Mouse (Mus musculus) G1E (cell line): Measurements from ENCODE around the gene Gltp. TPM values are rescaled to one million over a fixed set of nuclear protein-coding genes. Genes with fewer than 3 reads are reported as not detected.

ENCODE experiments used
- ATAC-seq: 2 replicates; pipeline ENCODE4 v1.8.0; 2016; ENCODE audit warnings: mild to moderate bottlenecking; ENCODE audit not compliant: insufficient number of reproducible peaks, poor library complexity, low FRiP score, severe bottlenecking; ENCODE audit errors: extremely low read depth
- DNase-seq: peaks from one replicate; pipeline ENCODE4 v3.0.0; 2012; ENCODE audit warnings: low spot score
- H3K27me3 ChIP-seq: 2 replicates; pipeline ENCODE4 v1.6.1; 2012; ENCODE audit warnings: mild to moderate bottlenecking, low read length, inconsistent platforms; ENCODE audit not compliant: insufficient read depth
- H3K36me3 ChIP-seq: replicated peaks from 2 replicates; pipeline ENCODE3; 2012; ENCODE audit warnings: mild to moderate bottlenecking, inconsistent platforms
- H3K4me1 ChIP-seq: 2 replicates; pipeline ENCODE4 v1.6.1; 2012; ENCODE audit warnings: low read depth, low read length, inconsistent platforms, mixed read lengths; ENCODE audit not compliant: insufficient read depth
- H3K4me3 ChIP-seq: 2 replicates; pipeline ENCODE4 v1.5.1; 2012; ENCODE audit warnings: low read depth, mild to moderate bottlenecking, inconsistent platforms, low read length, moderate library complexity, mixed read lengths
- H3K9me3 ChIP-seq: replicated peaks from 2 replicates; pipeline ENCODE4 v1.6.1; 2012; ENCODE audit warnings: inconsistent platforms
- CTCF ChIP-seq: IDR thresholded peaks from 2 replicates; pipeline ENCODE4 v1.5.1; 2012; ENCODE audit warnings: low read depth, low read length, inconsistent platforms, mixed read lengths
- GATA1 ChIP-seq: IDR thresholded peaks from 2 replicates; pipeline ENCODE4 v1.6.1; 2012; ENCODE audit warnings: borderline replicate concordance, low read length, inconsistent platforms, mixed read lengths
- GATA2 ChIP-seq: IDR thresholded peaks from 2 replicates; pipeline ENCODE4 v1.6.1; 2012; ENCODE audit warnings: low read depth, low read length, inconsistent platforms, borderline replicate concordance
- POLR2AphosphoS5 ChIP-seq: IDR thresholded peaks from 2 replicates; pipeline ENCODE4 v1.6.1; 2012; ENCODE audit warnings: low read depth, low read length, inconsistent platforms; ENCODE audit not compliant: insufficient replicate concordance
- TAL1 ChIP-seq: conservative IDR thresholded peaks from 2 replicates; pipeline ENCODE4 v1.6.1; 2012; ENCODE audit warnings: low read depth, low read length, inconsistent platforms, mixed read lengths
- polyA plus RNA-seq: library from polyadenylated mRNA; stranded (reverse); fragments of >175 nt; gene quantifications from 2 replicates; pipeline ENCODE4 v1.2.3, GENCODE M21; 2012
- total RNA-seq, 2 experiments: library from RNA; stranded (forward) in 1 of 2; stranded (reverse) in 1 of 2; fragments of 200-1000 nt in 1 of 2; fragments of >200 nt in 1 of 2; fragmentation: Nextera tagmentation in 1 of 2; gene quantifications; 2 replicates each; pipeline ENCODE4 v1.2.3; 2014 to 2017

Gene Gltp
- total and polyA plus RNA-seq, 3 experiments, result 34.6 to 85.0 (median 48.0) TPM

- peak; percentile 97 for ATAC-seq
- peaks cover 22% of the 10 kb centered on the region for H3K4me1 ChIP-seq
- H3K36me3 ChIP-seq, result peaks cover 18% of the 10 kb centered on the region
- H3K4me3 ChIP-seq, result peak overlapping the region; percentile 59; the same call in 1 of the 2 replicates
- peak; percentile 88 for DNase-seq
- TF ChIP-seq GATA2 (no peak), GATA1 (no peak), POLR2AphosphoS5 (no peak), CTCF (peak; percentile 90), TAL1 (no peak)
- H3K27me3 ChIP-seq, result peaks cover 13% of the 10 kb centered on the region
- H3K9me3 ChIP-seq, result no peaks in the 10 kb centered on the region
Measured at GRCm38 (mm10) chr5:114667228-114667856, 23.4 kb downstream of the Gltp start.

- ATAC-seq (no peak), DNase-seq (no peak)
Measured at GRCm38 (mm10) chr5:114666659-114667058, 24.1 kb downstream of the Gltp start.

GRCm38 (mm10) chr5:114664750-114665149, 26.0 kb downstream of the Gltp start:
- ATAC-seq (no peak), DNase-seq (no peak)
- H3K4me1 ChIP-seq, result peaks cover 29% of the 10 kb centered on the region
- H3K4me3 ChIP-seq, result no peak overlapping the region
- TF ChIP-seq TAL1 (no peak), GATA2 (no peak), POLR2AphosphoS5 (no peak), GATA1 (no peak), CTCF (no peak)
- no peaks in the 10 kb centered on the region for H3K9me3 ChIP-seq
- peaks cover 24% of the 10 kb centered on the region for H3K27me3 ChIP-seq
- H3K36me3 ChIP-seq, result peaks cover 8% of the 10 kb centered on the region

More at GRCm38 (mm10) chr5:114666659-114667058, 24.1 kb downstream of the Gltp start:
- no peaks in the 10 kb centered on the region for H3K9me3 ChIP-seq
- TF ChIP-seq POLR2AphosphoS5, result no peak
- no peak for TF ChIP-seq CTCF
- TF ChIP-seq TAL1, result no peak
- no peak for TF ChIP-seq GATA2
- no peak for TF ChIP-seq GATA1
- H3K4me1 ChIP-seq, result peaks cover 22% of the 10 kb centered on the region
- peaks cover 18% of the 10 kb centered on the region for H3K36me3 ChIP-seq
- H3K27me3 ChIP-seq, result peaks cover 13% of the 10 kb centered on the region
- H3K4me3 ChIP-seq, result no peak overlapping the region

- TF ChIP-seq CTCF (no peak), TAL1 (no peak), GATA2 (no peak), POLR2AphosphoS5 (no peak), GATA1 (no peak)
- no peak overlapping the region for H3K4me3 ChIP-seq
- peaks cover 30% of the 10 kb centered on the region for H3K27me3 ChIP-seq
- H3K9me3 ChIP-seq, result no peaks in the 10 kb centered on the region
- H3K36me3 ChIP-seq, result peaks cover 4% of the 10 kb centered on the region
- DNase-seq, result no peak
- no peak for ATAC-seq
- peaks cover 29% of the 10 kb centered on the region for H3K4me1 ChIP-seq
Measured at GRCm38 (mm10) chr5:114664139-114664538, 26.6 kb downstream of the Gltp start.

GRCm38 (mm10) chr5:114661029-114661428, 29.8 kb downstream of the Gltp start:
- DNase-seq, result no peak
- H3K27me3 ChIP-seq, result peaks cover 49% of the 10 kb centered on the region
- no peaks in the 10 kb centered on the region for H3K9me3 ChIP-seq
- TF ChIP-seq TAL1, result no peak
- no peak for TF ChIP-seq POLR2AphosphoS5
- no peak for TF ChIP-seq CTCF
- no peak for ATAC-seq
- H3K36me3 ChIP-seq, result no peaks in the 10 kb centered on the region
- no peak overlapping the region for H3K4me3 ChIP-seq
- peaks cover 16% of the 10 kb centered on the region for H3K4me1 ChIP-seq

- H3K27me3 ChIP-seq, result peaks cover 65% of the 10 kb centered on the region
- H3K9me3 ChIP-seq, result no peaks in the 10 kb centered on the region
- H3K4me1 ChIP-seq, result peaks cover 7% of the 10 kb centered on the region; the same call in 1 of the 2 replicates
- DNase-seq (no peak), ATAC-seq (no peak)
- no peak for TF ChIP-seq TAL1
- no peak for TF ChIP-seq CTCF
- TF ChIP-seq GATA2, result no peak
- TF ChIP-seq GATA1, result no peak
- no peak for TF ChIP-seq POLR2AphosphoS5
- no peak within 1 kb of the TSS for H3K4me3 ChIP-seq
- H3K36me3 ChIP-seq, result no peaks in the 10 kb centered on the region
Measured at GRCm38 (mm10) chr5:114658255-114658654, 32.5 kb downstream of the Gltp start, which contains the start of gene Trpv4. Gene Trpv4 (minus strand): TSS chr5:114658421.
